Mouse (Mus musculus) spleen, postnatal 14 days (tissue): ENCODE measurements around the gene Pnmal1.

Source experiments
- DNase-seq, 2 experiments: peaks; one replicate each; pipeline ENCODE4 v3.0.0; 2021 to 2022; ENCODE audit warnings: low spot score in 2 of 2

Gene Pnmal1

DNA sequence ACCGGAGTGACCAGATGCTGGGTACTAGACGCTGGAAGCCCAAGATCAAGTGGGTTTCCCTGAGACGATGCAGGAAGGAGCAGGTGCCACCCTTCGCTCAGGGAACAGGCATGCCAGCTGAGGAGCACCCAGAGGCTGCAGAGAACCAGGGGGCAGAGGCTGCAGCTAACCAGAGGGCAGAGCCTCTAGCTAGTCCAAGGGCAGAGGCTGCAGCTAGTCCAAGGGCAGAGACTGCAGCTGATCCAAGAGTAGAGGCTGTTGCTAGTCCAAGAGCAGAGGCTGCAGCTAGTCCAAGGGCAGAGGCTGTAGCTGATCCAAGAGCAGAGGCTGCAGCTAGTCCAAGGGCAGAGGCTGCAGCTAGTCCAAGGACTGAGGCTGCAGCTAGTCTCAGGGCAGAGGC lies 35.9 kb downstream of the Pnmal1 start:
- DNase-seq: no peak

- no peak for DNase-seq
Observed at GRCm38 (mm10) chr7:16999233-16999632, 39.8 kb downstream of the Pnmal1 start.

GRCm38 (mm10) chr7:16999650-17000049 lies 40.2 kb downstream of the Pnmal1 start:
- peak; percentile 80 to 89 for DNase-seq

- DNase-seq: peak; percentile 55 to 73
Observed at GRCm38 (mm10) chr7:17002375-17003195, 43.1 kb downstream of the Pnmal1 start.

GRCm38 (mm10) chr7:17003230-17003960 lies 43.9 kb downstream of the Pnmal1 start:
- DNase-seq: no peak

DNA sequence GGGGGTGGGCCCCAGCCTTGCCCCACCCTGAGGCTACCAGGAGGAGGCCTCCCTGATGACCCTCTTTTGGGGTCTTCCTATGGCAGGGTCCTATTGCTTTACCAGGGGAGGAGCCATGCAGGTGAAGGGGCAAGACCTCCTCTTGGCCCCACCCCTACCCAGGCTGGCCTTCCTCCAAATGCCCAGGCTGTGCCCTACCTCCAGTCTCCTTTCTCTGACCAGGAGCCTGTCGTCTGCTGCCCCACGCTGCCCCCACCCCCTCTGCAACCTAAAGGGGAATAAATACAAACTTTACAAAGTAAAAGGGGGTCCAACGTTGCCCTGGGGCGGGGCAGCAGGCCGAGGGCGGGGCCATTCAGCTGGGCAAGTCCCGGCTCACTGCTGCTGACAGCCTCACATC lies 45.2 kb downstream of the Pnmal1 start:
- no peak for DNase-seq

DNA sequence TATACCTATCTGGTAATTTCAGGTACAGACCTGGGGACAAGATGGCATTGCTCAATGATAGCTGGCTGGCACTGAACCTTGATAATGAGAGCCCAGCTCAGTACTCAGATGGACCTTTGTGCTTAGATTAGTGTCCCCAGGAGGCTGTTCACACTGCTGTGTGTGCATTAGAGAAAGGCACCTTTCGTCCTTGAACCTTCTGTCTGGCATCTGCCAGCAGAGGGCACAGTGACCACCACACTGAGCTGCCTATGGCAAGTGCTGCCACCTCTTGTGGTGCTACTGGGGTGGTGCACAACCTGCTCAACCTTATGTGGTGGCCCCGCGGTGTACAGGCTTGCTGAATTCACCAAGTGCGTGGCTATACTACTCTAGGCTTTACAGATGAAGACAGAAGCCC lies 47.8 kb downstream of the Pnmal1 start:
- DNase-seq: no peak

GRCm38 (mm10) chr7:17009326-17010009 lies 50.0 kb downstream of the Pnmal1 start:
- no peak for DNase-seq

DNA sequence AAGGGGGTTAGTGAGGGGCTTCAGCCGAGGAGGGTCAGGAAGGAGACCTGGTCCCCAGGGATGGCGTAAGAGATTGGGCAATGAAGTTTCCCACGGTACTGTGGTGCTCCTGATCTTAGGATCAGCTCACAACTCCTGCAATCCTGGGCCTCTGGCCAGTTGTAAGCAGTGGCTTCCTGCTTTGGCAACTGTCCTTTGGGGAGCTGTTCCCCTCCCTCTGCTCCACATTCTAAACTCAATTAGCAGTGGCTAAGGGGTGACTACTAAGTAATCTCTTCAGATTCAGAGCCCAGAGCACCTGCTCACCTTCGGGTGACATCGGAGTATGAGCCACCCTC lies 50.5 kb downstream of the Pnmal1 start:
- DNase-seq: no peak

- DNase-seq: no peak
Observed at GRCm38 (mm10) chr7:17011909-17012590, 52.6 kb downstream of the Pnmal1 start.
